Mouse (Mus musculus): Measurements from ENCODE around the gene Ldlrad3.

Ldlrad3 gene

DNA sequence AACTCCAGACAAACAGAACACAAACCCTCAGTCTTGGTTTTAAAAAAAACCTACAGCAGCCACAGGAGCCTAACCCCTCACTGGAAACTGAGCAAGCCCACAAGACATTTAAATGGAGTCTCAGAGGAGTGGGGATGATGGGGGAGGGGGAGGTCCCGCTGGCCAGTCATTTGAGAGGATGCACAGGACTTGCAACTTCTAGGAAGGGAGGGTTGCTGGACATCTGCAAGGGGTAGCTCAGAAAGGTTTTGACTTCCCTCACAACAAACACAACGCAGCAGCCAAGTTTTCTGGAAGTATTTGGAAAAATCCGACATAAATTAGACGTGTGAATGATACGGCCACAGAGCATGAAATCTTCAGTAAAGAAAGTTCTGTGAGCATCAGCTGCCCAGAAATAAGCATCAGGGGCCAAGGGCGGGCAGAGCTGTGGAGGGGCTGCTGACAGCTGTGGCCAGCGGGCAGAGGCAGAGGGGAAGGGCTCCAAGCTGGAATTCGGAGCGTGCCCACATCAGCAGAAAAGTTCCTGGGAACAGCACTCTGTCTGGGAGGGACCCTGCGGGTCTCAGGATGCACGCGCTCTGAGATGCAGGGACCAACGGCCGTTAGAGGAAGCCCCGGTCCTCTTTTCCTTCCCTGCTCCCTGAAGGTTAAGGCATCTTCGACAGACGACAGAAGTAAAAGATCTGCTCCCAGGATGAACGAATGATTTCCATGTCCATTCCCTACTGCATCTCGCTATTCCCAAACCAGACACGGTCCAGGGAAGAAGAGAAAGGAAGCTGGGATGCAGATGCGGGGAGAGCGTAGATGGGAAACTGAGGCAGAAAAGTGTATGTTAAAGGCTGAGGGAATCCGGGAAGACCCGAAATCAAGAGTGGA, 875 bp downstream of the Ldlrad3 start:
- DNase-seq (ENCODE audit: low read depth, low spot score), result peak; percentile 14

DNA sequence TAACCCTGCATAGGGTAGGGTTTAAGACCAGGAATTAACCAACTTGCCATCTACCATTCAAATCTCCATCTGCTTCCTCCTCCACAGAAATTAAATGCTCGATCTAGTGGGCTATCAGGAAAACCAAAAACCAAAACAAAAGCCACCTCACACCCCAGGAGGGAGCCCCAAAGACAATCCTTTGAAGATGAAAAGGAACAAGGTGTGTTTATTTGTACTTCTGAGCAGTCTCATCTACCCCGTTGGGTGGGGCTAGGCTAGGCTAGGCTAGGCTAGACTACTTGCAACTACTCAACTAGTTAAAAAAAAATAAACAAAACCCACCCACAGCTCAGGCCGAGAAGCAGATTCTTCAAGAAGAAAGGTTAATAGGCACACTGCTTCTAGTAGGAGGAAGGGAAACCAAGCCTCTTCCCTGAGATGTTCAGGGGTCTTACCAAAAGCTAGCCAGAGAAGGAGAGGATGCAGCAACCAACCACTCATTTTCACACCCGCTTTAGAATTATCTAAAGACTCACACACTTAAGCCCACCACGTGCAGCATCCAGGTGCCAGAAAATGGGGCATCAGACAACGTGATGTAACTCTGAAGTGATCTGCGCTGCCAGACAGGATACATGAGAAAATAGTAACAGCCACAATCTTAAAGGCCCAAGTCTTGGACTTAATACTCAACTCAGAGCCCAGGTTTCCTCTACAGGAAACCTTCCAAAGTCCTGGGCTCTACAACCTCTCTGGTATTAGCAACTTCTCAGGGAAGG, 2.3 kb downstream of the Ldlrad3 start:
- DNase-seq (ENCODE audit: low read depth, low spot score), result no peak

DNA sequence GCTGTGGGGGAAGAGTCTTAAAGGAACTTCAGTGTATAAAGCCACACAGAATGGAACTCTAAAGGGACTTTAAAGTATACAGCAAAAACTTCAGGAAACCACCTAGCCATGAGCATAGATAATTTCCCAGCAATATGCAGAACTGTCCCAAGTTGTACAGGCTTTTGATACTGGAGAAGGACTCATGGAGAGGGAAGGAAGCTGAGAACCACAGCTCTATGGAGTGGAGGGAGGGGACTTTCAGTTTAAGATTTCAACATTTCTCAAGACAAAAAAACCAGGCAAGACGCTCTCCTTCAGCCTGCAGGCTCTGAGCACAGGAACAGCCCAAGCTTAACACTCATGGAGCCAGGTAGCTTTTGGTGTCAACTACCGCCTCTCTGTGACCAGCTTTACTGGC, 4.7 kb downstream of the Ldlrad3 start:
- no peak for DNase-seq (ENCODE audit: low read depth, low spot score)

DNA sequence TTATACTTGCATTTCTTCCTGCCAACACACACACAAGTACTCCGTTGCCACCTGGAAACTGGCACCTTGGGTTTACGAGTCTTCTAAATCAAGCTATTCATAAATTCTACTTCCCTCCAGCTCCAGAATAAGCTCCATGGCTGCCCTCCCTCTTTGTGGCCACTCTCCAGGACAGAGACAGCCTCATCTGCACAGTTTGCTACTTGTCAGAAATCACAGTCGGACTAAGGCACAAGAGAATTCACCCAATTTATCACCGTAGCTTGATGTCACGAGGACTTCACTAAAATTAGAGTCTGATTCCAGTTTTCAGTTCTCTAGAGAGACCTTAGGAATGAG, 9.8 kb downstream of the Ldlrad3 start:
- no peak for DNase-seq (ENCODE audit: low read depth, low spot score)

DNA sequence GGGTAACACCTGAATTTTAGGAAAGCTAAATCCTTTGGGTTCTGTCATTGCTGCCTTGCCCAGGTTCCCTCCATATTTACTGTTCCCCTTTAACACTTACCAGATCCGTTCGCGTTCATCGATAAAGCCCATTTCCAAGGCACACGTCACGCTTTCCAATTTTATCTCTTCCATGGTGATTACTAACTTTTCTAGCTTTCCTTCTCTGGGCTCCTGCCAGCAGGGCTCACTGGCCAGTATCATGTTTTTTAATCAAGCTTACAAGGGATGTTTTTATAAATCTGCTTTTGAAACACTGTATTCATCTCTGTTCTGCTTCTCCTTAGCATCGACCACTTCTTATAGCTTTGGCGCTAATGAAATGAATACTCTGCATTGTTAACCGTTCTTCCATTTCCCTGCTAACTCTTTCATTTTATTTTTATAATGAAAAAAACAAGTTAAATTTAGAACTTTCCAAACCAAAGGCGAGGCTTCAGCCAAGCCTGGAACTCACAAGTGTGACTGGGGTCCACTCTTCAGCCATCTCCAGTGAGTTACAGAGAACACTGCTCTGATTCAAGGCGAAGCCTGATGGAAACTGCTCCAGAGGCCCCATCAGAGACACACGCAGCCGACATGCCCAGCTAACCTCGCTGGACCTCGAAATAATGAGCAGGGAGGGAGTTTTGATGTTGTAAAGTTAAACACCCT, 10.3 kb downstream of the Ldlrad3 start:
- no peak for DNase-seq (ENCODE audit: low read depth, low spot score)

DNA sequence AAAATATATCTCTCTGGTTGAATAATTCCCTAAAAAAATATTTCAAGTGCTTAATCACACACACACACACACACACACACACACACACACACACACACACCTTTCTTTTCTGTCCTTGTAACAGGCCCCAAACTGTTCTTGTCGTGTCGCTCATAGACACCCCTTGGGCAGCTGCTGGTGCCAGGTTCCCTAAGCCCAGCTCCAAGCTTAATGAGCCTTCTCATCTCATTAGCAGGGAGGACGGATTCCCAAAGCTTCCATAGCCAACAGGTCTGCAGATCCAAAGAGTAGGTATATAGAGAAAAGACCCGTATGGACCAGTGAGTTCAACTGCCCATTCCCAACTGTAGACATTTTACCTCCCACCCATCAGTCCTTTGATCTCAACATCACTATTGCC, 13.7 kb downstream of the Ldlrad3 start:
- DNase-seq (ENCODE audit: low read depth, low spot score), result no peak

DNA sequence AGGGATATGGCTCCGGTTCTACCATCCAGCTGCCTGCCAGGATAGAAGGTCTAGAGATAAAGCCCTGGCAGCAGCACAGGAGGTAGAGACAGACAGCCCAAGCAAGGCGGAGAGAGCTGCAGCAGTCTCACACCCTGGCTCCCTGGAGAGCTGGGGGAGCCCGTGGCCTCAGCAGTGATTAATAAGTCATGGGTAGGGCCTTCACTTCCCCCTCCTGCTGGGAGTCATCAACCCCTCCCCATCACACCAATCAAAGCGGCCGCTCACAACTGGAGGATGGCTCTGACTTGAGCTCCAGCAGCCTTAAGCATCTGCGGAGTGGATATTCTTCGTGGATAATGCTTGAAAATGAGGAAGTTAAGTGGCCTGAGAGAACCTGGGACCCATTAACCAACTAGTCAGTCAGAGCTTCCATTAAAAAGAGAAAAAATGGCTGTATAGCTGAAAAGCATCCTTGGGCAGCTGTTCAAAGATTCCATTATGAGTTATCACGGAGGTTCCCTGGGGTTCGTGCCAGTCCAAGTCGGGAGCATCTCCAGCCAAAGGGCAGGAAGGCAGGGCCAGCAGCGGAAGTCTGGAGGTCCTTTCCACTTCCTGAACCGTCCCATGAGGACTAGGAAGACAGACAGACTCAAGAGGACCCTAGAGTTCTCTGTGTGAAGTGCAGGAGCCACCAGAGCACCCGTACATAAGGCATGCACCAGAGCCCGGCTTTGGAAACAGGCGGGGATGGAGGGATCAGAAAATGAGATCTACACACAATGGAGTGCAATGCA, 19.4 kb downstream of the Ldlrad3 start:
- no peak for DNase-seq (ENCODE audit: low read depth, low spot score)

DNA sequence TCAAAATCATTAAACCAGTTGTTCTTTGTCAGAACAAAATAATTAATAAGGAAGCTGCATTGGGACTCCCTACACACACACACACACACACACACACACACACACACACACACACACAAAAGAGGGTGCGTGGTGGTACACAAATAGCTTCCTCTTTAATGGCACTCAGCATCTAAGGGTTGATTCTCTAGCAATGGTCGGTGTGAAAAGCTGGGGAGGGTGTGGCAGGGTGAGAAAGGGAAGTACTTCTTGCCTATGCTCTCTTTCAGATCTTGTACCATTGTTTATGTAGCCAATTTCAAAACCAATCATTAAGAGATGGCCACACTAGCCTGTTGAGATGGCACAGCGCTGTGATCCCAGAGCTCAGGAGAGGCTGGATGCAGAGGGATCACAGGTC, 23.1 kb downstream of the Ldlrad3 start:
- no peak for DNase-seq (ENCODE audit: low read depth, low spot score)

DNA sequence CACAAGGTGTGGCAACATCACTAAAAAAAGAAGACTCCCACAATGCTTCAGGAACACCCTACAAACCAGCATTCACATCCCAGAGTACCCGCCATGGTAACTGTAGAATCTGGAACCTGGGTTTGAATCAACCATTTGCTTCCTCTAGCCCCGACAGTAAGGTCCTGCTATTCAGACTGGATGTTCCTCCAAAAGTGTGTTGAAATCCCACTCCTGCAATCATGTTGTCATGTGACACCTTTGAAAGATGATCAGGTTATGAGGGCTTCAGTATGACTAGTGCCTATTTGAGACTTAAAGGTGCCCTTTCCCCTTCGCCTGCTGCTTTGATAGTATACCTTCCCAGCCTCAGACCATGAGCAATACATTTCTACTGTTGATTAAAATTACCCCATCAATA, 28.6 kb downstream of the Ldlrad3 start:
- no peak for DNase-seq (ENCODE audit: low read depth, low spot score)

DNA sequence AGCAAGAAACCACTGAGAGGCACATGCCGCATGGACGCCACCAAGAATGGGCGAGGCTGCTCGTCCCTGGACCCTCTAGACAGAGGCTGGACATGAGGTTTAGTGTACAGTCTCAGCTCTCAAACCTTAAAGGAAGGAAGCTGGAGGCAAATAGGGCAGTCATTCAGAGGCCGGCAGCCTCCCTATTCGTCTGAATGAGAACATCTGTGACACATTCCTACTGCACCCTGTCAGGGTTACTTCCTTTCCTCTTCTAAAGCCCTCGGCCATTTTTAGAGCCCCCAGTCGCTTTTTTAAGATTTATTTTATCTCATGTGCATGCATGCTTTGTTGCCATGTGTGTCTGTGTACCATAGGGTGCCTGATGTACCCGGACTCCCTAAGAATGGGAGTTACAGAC, 29.2 kb downstream of the Ldlrad3 start:
- no peak for DNase-seq (ENCODE audit: low read depth, low spot score)

DNA sequence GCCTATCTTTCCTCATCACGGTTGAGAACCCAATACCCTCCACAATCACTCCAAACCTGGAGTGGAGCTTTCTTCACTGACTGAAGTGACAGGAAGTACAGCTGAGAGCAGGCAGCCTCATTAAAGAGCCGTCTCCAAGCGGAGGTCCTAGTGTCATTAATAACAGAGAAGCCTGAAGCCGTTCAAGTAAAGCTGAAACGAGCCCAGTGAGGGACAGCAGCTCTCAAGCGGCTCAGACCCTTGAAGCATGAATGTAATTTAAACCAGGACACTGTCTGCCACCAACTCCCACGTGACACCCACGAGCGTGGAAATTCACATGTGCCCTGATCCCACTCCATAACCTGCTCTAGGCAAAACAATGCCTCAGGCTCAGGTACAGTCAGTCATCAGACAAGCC, 29.7 kb downstream of the Ldlrad3 start:
- no peak for DNase-seq (ENCODE audit: low read depth, low spot score)

DNA sequence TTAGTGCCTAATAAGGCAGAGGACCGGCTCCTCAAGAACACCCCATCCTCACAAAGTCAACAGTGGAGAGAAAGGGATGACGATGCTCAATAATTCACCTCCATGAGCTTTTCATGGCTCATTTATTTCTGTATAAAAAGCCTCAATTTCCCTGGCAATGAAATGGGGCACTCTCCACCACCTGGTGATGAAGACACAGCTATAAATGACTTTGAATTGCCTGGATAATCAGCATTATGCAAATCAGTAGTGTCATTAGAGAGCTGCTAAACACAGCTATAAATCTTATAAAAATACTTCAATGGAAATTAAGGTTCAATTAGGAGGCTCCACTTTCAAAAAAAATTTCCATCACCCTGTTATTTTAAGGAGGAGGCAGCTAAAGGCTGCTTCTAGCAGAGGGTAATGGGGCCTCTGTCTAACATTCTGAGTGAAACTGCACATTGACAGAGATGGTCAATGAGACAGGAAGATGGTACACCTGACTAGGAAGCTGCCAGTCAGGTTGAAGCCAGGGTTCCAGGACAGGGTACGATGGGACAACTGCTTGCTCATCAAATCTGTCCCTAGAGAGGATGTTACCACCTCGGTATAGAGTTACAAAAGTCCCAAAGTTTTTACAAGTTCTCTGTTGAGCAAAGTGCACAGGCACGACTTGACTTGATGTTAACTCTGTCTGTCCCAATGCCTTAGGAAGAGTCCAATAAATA, 30.7 kb downstream of the Ldlrad3 start:
- no peak for DNase-seq (ENCODE audit: low read depth, low spot score)

DNA sequence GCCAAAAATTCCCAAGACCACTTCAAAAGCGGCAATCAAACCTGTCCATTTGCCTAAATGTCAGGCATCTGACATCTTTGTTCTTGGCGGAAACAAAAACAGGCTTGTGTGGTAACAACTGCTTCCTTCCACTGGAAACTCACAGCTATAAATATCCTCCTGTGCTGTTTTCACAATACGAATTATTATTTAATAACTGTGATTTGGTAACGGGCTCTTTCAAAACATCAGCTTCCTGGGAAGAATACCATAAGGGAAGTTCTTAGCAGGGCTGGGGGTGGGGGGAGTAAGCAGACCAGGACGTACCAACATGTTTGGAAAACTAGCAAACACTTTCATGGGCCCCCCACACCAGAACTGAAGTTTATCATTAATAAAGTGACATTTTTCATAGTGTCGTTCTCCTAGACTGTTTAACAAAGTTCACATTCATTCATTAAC, 31.4 kb downstream of the Ldlrad3 start:
- DNase-seq (ENCODE audit: low read depth, low spot score), result no peak

DNA sequence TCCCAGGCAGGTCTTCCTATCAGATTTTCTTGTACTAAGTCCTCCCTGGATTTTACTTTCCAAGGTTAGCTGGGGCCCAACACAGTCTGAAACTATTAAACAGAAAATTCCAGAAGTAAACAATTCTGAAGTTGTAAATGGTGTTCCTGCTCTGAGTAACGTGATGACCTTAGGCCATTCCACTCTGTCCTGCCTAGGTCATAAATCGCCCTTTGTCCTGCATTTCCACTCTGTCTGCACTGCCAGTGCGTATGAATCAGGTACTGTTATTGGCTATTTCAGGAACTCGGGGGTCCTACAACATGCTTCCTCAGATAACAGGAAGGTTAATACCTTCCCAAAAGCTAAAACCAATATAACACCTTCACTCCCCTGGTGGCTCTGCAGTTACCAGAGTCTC, 31.9 kb downstream of the Ldlrad3 start:
- DNase-seq (ENCODE audit: low read depth, low spot score), result no peak

DNA sequence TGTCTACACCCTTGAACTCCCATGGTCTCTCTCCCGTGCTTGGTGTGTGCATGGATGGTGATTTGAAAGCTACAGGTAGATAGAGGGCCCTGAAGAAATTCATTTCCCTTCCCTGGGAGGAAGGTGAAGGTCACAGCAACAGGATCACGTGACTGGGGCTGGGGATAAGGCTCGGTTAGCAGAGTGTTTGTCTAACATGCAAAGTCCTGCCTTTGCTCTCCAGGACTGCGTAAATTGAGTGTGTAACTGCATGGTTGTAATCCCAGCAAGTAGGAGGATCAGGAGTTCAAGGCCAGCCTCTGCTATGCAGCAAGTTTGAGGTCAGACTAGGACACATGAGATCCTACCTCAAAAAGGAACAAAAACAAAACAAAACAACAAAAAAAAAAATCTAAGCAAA, 32.7 kb downstream of the Ldlrad3 start:
- DNase-seq (ENCODE audit: low read depth, low spot score), result no peak

DNA sequence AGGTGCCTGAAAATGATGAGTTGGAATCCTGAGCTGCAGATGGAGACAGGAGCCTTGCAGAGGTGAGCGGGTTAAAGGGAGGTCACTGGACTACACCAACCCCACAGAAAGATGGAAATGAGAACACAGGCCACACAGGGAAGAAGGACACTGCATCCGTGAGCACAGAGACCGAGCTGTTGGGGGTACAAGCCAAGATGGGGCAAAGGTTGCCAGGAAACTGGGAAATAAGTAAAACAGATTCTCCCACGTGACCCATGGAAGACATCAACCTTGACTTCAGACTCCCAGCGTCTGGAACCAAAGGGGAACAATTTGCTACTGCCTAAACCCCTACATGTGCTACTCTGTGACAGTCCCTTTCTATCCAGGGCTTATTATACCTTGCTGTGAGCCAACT, 33.3 kb downstream of the Ldlrad3 start:
- DNase-seq (ENCODE audit: low read depth, low spot score), result no peak

DNA sequence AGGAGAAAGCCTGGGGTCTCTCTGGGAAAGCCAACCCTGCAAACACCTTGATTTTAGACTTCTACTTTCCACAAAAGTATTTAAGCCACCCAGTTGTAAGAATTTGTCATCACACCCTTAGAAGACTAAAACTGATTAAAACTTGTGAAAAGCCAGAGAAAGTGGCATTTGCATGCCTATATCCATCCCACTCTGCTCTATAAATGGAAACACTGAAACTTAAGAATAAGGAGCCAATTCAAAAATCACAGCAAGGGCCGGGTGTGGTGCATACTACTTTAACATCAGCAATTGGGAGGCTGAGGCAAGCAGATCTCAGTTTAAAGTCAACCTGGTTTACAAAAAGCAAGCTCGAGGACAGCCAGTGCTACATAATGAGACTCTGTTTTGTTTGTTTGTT, 37.1 kb downstream of the Ldlrad3 start:
- DNase-seq (ENCODE audit: low read depth, low spot score), result no peak

DNA sequence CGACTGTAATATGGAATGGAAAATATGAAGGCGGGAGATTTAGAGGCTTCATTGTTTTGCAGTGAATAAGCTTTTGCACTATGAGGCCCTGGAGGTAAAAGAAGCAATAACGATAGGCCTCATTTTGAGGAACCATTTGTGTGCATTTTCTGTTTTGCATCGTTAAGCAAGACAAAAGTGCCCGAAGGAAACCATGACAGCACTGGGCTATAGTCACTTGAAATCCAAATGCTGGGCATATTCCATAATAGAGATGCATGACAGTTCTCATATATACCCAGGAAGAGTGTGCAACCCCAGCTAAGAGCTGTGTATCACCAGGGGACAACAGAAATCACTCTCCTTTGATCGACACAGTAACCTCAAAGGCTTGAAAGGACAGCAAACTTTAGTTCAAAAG, 38.1 kb downstream of the Ldlrad3 start:
- no peak for DNase-seq (ENCODE audit: low read depth, low spot score)

DNA sequence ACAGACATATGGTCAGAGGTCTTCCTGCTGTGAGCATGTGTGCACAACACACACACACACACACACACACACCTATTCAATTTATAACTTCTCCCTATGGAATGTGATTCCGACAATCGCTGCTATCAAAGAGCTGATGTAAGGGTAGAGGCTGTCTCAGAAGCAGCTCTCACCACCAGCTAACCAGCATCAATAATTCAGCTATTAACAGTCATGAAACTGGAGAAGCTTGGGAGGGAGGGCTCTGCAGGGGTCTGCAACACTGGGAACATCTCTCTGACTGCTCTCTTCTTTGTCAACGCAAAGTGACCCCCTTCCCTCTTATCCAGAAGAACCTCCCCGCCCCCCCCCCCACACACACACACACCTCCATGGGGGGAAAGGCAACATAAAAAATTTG, 38.6 kb downstream of the Ldlrad3 start:
- no peak for DNase-seq (ENCODE audit: low read depth, low spot score)

DNA sequence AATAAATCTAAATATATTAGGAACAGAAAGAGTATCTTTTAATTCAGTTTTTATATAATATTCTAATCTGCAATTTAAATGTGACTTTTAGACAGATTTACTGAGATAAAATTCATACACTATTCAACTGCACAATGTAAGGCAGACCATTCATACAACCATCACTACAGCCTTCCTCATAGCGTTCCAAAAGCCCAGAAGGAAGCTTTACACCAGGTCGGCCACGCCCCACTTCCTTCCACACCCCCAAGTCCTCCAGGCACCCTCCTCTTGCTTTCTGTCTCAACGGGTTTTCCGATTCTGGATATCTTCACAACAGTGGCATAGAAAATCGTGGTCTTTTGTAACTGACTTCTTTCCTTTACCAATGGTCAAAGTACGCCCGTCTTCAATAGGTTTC, 39.8 kb downstream of the Ldlrad3 start:
- no peak for DNase-seq (ENCODE audit: low read depth, low spot score)

DNA sequence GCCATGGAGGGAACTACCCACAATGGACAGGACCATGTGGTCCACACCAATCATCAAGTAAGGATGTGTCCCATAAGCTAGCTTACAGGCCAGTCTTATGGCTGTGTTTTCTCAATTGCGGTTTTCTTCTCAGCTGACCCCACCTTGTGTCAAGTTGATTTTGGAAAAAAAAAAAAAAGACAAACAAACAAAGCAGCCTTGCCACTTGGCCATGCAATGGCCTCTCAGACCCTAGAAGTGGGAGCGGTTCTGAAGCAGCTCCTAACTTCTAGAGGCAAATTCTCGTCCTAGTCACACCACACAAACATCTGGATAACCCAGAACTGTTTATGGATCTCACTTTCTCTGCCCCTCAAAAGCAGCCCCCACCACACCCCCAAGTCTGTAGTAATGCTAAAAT, 41.1 kb downstream of the Ldlrad3 start:
- no peak for DNase-seq (ENCODE audit: low read depth, low spot score)

Data from embryo, embryonic 11.5 days (tissue).